18 mouse cellular contexts compared by ENCODE assay signal in genomic region chr17:87082547-87082946, GRCm38 (mm10).
"Had no signal": no experiment of that assay in that cellular context is flagged by ENCODE, and none has a peak within 500 bp of the region (broad histone marks: within the 10 kb centered on the region; RNA-seq: fewer than 3 reads in every experiment).

No protein-coding gene starts in this region.

- H3K4me2 ChIP-seq: lung, embryonic 15.5 days; midbrain, embryonic 12.5 days; neural tube, embryonic 12.5 days; stomach, embryonic 15.5 days had no signal

- ATAC-seq: liver, postnatal 0 days; lung, postnatal 0 days; midbrain, embryonic 16.5 days had no signal

- H3K27me3 ChIP-seq: lung, embryonic 15.5 days; midbrain, embryonic 12.5 days; neural tube, embryonic 12.5 days; stomach, embryonic 15.5 days had no signal

- H3K27ac ChIP-seq: lung, embryonic 15.5 days; macrophage; midbrain, embryonic 10.5 days; midbrain, embryonic 12.5 days; neural tube, embryonic 12.5 days; stomach, embryonic 15.5 days; stomach, postnatal 0 days had no signal

- H3K36me3 ChIP-seq: lung, embryonic 15.5 days; midbrain, embryonic 10.5 days; midbrain, embryonic 12.5 days; neural tube, embryonic 12.5 days; stomach, embryonic 15.5 days had no signal

- DNase-seq: liver, postnatal 0 days; lung, adult 2 months; lung, postnatal 14 days; lung, postnatal 36 days; midbrain, embryonic 14.5 days; right cerebral cortex, postnatal 14 days; thymus, adult 18-20 months; thymus, postnatal 14 days; thymus, postnatal 36 days had no signal

- H3K9me3 ChIP-seq: lung, embryonic 15.5 days; midbrain, embryonic 10.5 days; midbrain, embryonic 12.5 days; neural tube, embryonic 12.5 days; stomach, embryonic 15.5 days had no signal

- H3K9ac ChIP-seq: liver, postnatal 0 days; lung, embryonic 15.5 days; midbrain, embryonic 12.5 days; neural tube, embryonic 12.5 days; stomach, embryonic 15.5 days had no signal

- H3K4me1 ChIP-seq: lung, embryonic 15.5 days; midbrain, embryonic 10.5 days; midbrain, embryonic 12.5 days; neural tube, embryonic 12.5 days; stomach, embryonic 15.5 days had no signal

- H3K4me3 ChIP-seq: lung, embryonic 15.5 days; midbrain, embryonic 10.5 days; midbrain, embryonic 12.5 days; neural tube, embryonic 12.5 days; stomach, embryonic 15.5 days had no signal
